Mouse (Mus musculus): ENCODE measurements around the gene Naa60.

Naa60 gene

DNA sequence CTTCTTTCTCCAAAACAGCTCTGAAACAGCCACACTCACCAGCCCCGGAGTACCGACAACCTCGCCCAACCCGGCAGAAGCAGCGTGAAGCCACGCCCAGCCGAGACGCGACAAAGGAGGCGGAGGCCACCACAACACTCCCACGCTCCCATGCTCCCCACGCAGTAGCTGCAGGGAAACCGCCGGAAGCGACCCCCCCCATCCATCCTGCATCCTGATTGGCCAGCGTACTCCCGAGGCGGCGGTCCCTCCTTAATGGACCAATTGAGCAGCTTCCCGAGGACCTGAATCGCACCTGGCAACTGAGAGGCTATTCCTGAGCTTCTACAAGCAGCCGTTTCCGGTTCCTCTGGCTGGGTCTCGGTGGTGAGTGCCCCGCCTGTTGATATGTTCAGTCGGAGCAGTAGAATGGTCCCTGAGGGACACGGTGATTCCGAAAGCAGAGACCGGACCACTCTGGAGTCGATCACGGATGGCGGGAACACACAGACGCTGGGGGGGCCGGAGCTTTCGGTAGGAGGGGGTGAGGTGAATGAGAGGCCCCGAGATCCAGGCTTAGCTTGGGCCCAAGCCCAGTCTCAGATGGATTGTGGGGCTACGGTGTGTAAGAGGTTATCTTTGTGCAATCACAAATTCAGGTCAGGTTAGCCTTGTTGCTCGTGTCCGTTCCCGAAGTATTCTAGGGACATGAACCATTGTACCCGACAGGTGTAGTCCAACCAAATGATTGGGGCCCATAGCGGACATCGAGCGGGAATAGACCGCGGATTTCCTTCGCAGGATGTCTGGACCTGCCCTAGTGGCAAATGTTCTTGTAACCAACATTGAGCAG lies at the start of gene Naa60:
Naa60 (plus strand) TSS at position 160 of the 832 bp plus-strand sequence.
- no peak for TF ChIP-seq GATA4 (IDR thresholded peaks at IDR 0.05; ENCODE audit: insufficient replicate concordance, low read length)

DNA sequence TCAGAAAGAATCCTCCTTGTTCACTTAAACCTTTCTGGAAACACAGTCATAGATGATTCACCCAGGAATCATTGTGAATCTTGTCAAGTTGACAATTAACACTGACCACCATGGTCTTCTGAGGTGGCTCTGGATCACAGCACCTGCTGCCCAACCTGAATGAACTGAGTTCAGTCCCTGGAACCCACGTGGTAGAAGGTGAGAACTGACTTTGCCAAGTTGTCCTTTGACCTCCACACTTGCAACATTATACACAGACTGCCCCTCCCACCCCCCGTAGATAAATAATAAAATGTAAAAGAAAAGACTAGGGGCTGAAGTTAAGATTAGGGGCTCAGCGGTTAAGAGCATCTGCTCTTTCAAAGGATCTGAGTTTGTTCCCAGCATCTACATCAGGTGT lies 44.2 kb upstream of the Naa60 start:
- no peak for TF ChIP-seq GATA4 (IDR thresholded peaks at IDR 0.05; ENCODE audit: insufficient replicate concordance, low read length)

- TF ChIP-seq GATA4 (IDR thresholded peaks at IDR 0.05; ENCODE audit: insufficient replicate concordance, low read length): no peak
Measured at GRCm38 (mm10) chr16:3829727-3830126, 42.4 kb upstream of the Naa60 start.

DNA sequence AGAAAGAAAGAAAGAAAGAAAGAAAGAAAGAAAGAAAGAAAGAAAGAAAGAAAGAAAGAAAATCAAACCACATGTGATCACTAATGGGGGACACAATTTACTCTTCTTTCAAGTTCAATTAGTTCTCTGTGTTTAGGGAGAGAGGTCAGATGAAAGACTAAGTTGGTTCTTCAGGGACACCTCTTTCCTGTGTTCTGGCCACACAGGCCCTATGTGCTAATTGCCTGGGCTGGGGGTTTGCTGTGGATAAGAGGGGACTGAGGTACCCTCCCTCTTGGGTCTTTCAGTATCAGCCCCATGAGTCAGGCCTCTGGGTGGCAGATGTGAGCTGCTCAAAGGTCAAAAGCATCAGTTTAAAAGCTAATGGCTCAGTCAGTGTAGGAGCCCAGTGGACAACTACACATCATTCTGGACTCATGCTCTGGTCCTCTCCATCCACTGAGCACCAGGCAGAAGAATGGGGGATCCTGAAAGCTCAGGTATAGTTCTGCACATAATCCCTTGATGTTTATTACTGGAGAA lies 41.5 kb upstream of the Naa60 start, which contains the start of gene Olfr15:
Olfr15 (plus strand) TSS at position 291 of the 522 bp plus-strand sequence.
- no peak for TF ChIP-seq GATA4 (IDR thresholded peaks at IDR 0.05; ENCODE audit: insufficient replicate concordance, low read length)

DNA sequence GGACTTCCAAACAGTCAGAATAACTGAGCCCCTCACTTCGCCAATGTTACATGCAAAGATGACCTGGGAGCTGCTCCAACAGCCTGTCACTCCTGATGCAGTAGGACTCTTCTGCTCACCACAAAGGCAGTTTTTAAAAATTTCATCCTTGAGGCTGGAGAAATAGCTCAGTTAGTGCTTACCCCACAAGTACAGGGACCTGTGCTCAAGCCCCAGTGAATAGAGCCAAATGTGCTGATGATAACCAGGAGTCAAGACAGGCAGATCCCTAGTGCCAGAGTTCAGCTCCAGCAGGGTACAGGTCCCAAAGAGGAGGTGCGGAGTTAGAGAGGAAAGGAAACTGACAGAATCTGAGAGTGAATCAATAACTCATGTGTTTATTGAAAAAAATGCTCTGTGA lies 36.7 kb upstream of the Naa60 start:
- no peak for TF ChIP-seq GATA4 (IDR thresholded peaks at IDR 0.05; ENCODE audit: insufficient replicate concordance, low read length)

- TF ChIP-seq GATA4 (IDR thresholded peaks at IDR 0.05; ENCODE audit: insufficient replicate concordance, low read length): no peak
Measured at GRCm38 (mm10) chr16:3839157-3839885, 32.9 kb upstream of the Naa60 start.

GRCm38 (mm10) chr16:3842989-3843388 lies 29.2 kb upstream of the Naa60 start:
- TF ChIP-seq GATA4 (IDR thresholded peaks at IDR 0.05; ENCODE audit: insufficient replicate concordance, low read length): no peak

DNA sequence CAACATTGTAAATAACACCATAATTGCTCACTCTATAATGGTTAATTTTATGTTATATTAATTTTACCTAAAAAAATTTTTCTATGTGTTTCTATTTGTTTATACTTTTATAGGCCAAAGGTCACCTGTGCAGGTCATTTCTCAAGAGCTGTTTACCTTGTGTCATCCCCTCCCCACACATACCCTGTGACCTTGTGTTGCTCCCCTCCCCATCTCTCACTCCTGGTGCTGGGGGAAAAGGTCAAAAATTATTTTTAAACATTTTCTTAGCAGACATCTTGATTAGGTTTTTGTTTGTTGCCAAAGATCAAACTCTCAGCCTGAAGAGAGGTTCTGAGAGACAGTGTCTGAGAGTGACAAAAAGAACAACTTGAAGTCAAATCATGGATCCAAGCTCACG lies 28.4 kb upstream of the Naa60 start:
- no peak for TF ChIP-seq GATA4 (IDR thresholded peaks at IDR 0.05; ENCODE audit: insufficient replicate concordance, low read length)

- TF ChIP-seq GATA4 (IDR thresholded peaks at IDR 0.05; ENCODE audit: insufficient replicate concordance, low read length): no peak; the same call in 1 of the 2 replicates
Measured at GRCm38 (mm10) chr16:3846711-3847518, 25.3 kb upstream of the Naa60 start, which contains the start of gene Zfp174. TSS of gene Zfp174 (plus strand) at chr16:3847268.

GRCm38 (mm10) chr16:3847871-3848270 lies 24.3 kb upstream of the Naa60 start:
- TF ChIP-seq GATA4 (IDR thresholded peaks at IDR 0.05; ENCODE audit: insufficient replicate concordance, low read length): no peak

DNA sequence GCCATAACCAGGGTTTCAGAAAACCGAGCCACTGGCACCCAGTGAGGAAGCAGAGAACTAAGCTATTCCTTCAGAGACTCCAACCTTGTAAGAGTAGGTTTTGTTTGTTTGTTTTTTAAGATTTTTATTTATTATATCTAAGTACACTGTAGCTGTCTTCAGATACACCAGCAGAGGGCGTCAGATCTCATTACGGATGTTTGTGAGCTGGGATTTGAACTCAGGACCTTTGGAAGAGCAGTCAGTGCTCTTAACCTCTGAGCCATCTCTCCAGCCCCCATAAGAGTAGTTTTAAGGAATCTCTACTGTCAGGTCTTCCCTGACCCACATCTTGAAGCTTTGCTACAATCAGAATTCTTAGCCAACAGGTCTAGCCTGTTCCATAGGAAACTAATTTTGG lies 23.8 kb upstream of the Naa60 start:
- no peak for TF ChIP-seq GATA4 (IDR thresholded peaks at IDR 0.05; ENCODE audit: insufficient replicate concordance, low read length)

GRCm38 (mm10) chr16:3852586-3852985 lies 19.6 kb upstream of the Naa60 start:
- no peak for TF ChIP-seq GATA4 (IDR thresholded peaks at IDR 0.05; ENCODE audit: insufficient replicate concordance, low read length)

- no peak for TF ChIP-seq GATA4 (IDR thresholded peaks at IDR 0.05; ENCODE audit: insufficient replicate concordance, low read length)
Measured at GRCm38 (mm10) chr16:3854437-3855182, 17.6 kb upstream of the Naa60 start.

- no peak for TF ChIP-seq GATA4 (IDR thresholded peaks at IDR 0.05; ENCODE audit: insufficient replicate concordance, low read length)
Measured at GRCm38 (mm10) chr16:3855776-3856175, 16.4 kb upstream of the Naa60 start.

Data from liver, adult (tissue).